Mouse (Mus musculus) MEL (cell line): ENCODE data around the gene Apopt1. TPM values are rescaled to one million over a fixed set of nuclear protein-coding genes. Genes with fewer than 3 reads are reported as not detected.

ENCODE experiments used
- DNase-seq: peaks from one replicate; pipeline ENCODE4 v3.0.0; 2011; ENCODE audit warnings: low read depth, low spot score
- H3K27ac ChIP-seq: 2 replicates; pipeline ENCODE4 v1.5.1; 2012; ENCODE audit warnings: low read depth, mild to moderate bottlenecking, control low read depth, low read length, moderate library complexity; ENCODE audit not compliant: control insufficient read depth
- H3K27me3 ChIP-seq, 2 experiments: fragments of 150-350 bp in 1 of 2; sonication (generic) in 1 of 2; 2 replicates each; pipeline ENCODE4 v1.6.1; 2012; ENCODE audit warnings: low read length in 2 of 2, mild to moderate bottlenecking in 2 of 2, improper control_type of control experiment in 1 of 2, moderate library complexity in 1 of 2; ENCODE audit not compliant: insufficient read depth in 2 of 2, control insufficient read depth in 1 of 2
- H3K36me3 ChIP-seq, 2 experiments: 2 replicates each; pipeline ENCODE4 v1.6.1; 2012 to 2014; ENCODE audit warnings: low read length in 2 of 2, improper control_type of control experiment in 1 of 2, inconsistent platforms in 1 of 2, mild to moderate bottlenecking in 1 of 2; ENCODE audit not compliant: insufficient read depth in 2 of 2, control insufficient read depth in 1 of 2
- H3K4me1 ChIP-seq, 2 experiments: fragments of 150-350 bp in 1 of 2; sonication (generic) in 1 of 2; 2 replicates each; pipeline ENCODE4 v1.6.1; 2012; ENCODE audit warnings: low read length in 2 of 2, improper control_type of control experiment in 1 of 2, mild to moderate bottlenecking in 1 of 2; ENCODE audit not compliant: insufficient read depth in 2 of 2, control insufficient read depth in 1 of 2
- H3K4me3 ChIP-seq, 2 experiments: fragments of 150-350 bp in 1 of 2; sonication (generic) in 1 of 2; 2 replicates each; pipeline ENCODE4 v1.5.1; 2012; ENCODE audit warnings: low read depth in 2 of 2, low read length in 2 of 2, mild to moderate bottlenecking in 2 of 2, moderate library complexity in 2 of 2, control low read depth in 1 of 2, improper control_type of control experiment in 1 of 2; ENCODE audit not compliant: control insufficient read depth in 1 of 2, insufficient read depth in 1 of 2
- H3K79me2 ChIP-seq: 2 replicates; pipeline ENCODE4 v1.6.1; 2012; ENCODE audit warnings: mild to moderate bottlenecking, low read length, moderate library complexity; ENCODE audit not compliant: control insufficient read depth, poor library complexity, insufficient read depth
- H3K9ac ChIP-seq: 2 replicates; pipeline ENCODE4 v1.6.1; 2012; ENCODE audit warnings: low read depth, mild to moderate bottlenecking, control low read depth, low read length, moderate library complexity; ENCODE audit not compliant: control insufficient read depth, poor library complexity, severe bottlenecking
- H3K9me3 ChIP-seq: fragments of 150-350 bp; sonication (generic); replicated peaks from 2 replicates; pipeline ENCODE4 v1.6.1; 2012; ENCODE audit warnings: mild to moderate bottlenecking, low read length, improper control_type of control experiment, moderate library complexity; ENCODE audit not compliant: insufficient read depth
- BHLHE40 ChIP-seq: IDR thresholded peaks from 2 replicates; pipeline ENCODE4 v1.6.1; 2012; ENCODE audit warnings: low read depth, mild to moderate bottlenecking, inconsistent platforms, low read length, improper control_type of control experiment, borderline replicate concordance
- CHD1 ChIP-seq: IDR thresholded peaks from 2 replicates; pipeline ENCODE4 v1.6.1; 2012; ENCODE audit warnings: low read depth, mild to moderate bottlenecking, inconsistent platforms, low read length, improper control_type of control experiment
- CTCF ChIP-seq, 3 experiments: IDR thresholded peaks in 2 of 3; conservative IDR thresholded peaks in 1 of 3; 2 replicates each; pipeline ENCODE4 v1.5.1; 2011 to 2012; ENCODE audit warnings: low read length in 3 of 3, low read depth in 2 of 3, mild to moderate bottlenecking in 2 of 3, improper control_type of control experiment in 1 of 3, inconsistent platforms in 1 of 3, mixed read lengths in 1 of 3, moderate library complexity in 1 of 3; ENCODE audit not compliant: control insufficient read depth in 1 of 3, insufficient read depth in 1 of 3, poor library complexity in 1 of 3, severe bottlenecking in 1 of 3
- ELF1 ChIP-seq: IDR thresholded peaks from 2 replicates; pipeline ENCODE4 v1.6.1; 2014; ENCODE audit warnings: low read depth, mild to moderate bottlenecking, inconsistent platforms, low read length, improper control_type of control experiment, moderate library complexity
- JUND ChIP-seq: IDR thresholded peaks from 2 replicates; pipeline ENCODE4 v1.6.1; 2011; ENCODE audit warnings: low read depth, mild to moderate bottlenecking, improper control_type of control experiment, low read length
- KAT2A ChIP-seq: conservative IDR thresholded peaks from 2 replicates; pipeline ENCODE4 v1.6.1; 2012; ENCODE audit warnings: low read depth, low read length, improper control_type of control experiment, inconsistent platforms
- MAFK ChIP-seq: IDR thresholded peaks from 2 replicates; pipeline ENCODE4 v1.6.1; 2011; ENCODE audit warnings: low read depth, mild to moderate bottlenecking, low read length, improper control_type of control experiment, borderline replicate concordance
- NELFE ChIP-seq: IDR thresholded peaks from 2 replicates; pipeline ENCODE4 v1.6.1; 2011; ENCODE audit warnings: low read depth, low read length, improper control_type of control experiment
- POLR2AphosphoS2 ChIP-seq: IDR thresholded peaks from 2 replicates; pipeline ENCODE4 v1.6.1; 2011; ENCODE audit warnings: low read length, improper control_type of control experiment
- RAD21 ChIP-seq: IDR thresholded peaks from 2 replicates; pipeline ENCODE4 v1.6.1; 2011; ENCODE audit warnings: mild to moderate bottlenecking, low read depth, low read length, improper control_type of control experiment
- SIN3A ChIP-seq: IDR thresholded peaks from 2 replicates; pipeline ENCODE4 v1.6.1; 2012; ENCODE audit warnings: low read length, improper control_type of control experiment, inconsistent platforms
- ZC3H11A ChIP-seq: IDR thresholded peaks from 2 replicates; pipeline ENCODE4 v1.6.1; 2012; ENCODE audit warnings: low read depth, mild to moderate bottlenecking, inconsistent platforms, low read length, improper control_type of control experiment
- polyA plus RNA-seq, 2 experiments: library from polyadenylated mRNA; stranded (reverse) in 1 of 2; unstranded in 1 of 2; fragments of >175 nt in 1 of 2; fragments of >200 nt in 1 of 2; gene quantifications; 2 replicates each; pipeline versions ENCODE4 v1.2.1 to v1.2.4; 2012; ENCODE audit warnings: low replicate concordance in 2 of 2, low read depth in 1 of 2; ENCODE audit not compliant: insufficient read length in 2 of 2, insufficient read depth in 1 of 2, missing spikeins in 1 of 2
- total RNA-seq: library from RNA; depleted of rRNA; stranded (reverse); fragments of 300-350 nt; gene quantifications from 2 replicates; pipeline ENCODE4 v1.2.3, GENCODE M21; 2012

The Apopt1 gene
- total and polyA plus RNA-seq, 3 experiments = 25.7 to 46.5 TPM; not detected in 1

- H3K27me3 ChIP-seq = no peaks in the 10 kb centered on the region
- no peak for TF ChIP-seq POLR2AphosphoS2
- TF ChIP-seq CHD1 = no peak
- TF ChIP-seq SIN3A = no peak
- no peak for TF ChIP-seq BHLHE40
- TF ChIP-seq NELFE = no peak
- TF ChIP-seq ZC3H11A = no peak
- TF ChIP-seq, all 39 proteins: peak for 0
- Histone ChIP-seq H3K36me3 (peaks cover 0 to 15% of the 10 kb centered on the region in 2 experiments; a peak in 2 of 4 replicates), H3K9me3 (no peaks in the 10 kb centered on the region), H3K4me1 (peaks cover 14 to 33% of the 10 kb centered on the region in 2 experiments), H3K27ac (no peak overlapping the region), H3K9ac (no peak overlapping the region), H3K4me3 (no peak overlapping the region), H3K79me2 (no peaks in the 10 kb centered on the region)
- DNase-seq = no peak
These were observed 34.4 kb downstream of the Apopt1 start for GRCm38 (mm10) chr12:111747421-111747820.

DNA sequence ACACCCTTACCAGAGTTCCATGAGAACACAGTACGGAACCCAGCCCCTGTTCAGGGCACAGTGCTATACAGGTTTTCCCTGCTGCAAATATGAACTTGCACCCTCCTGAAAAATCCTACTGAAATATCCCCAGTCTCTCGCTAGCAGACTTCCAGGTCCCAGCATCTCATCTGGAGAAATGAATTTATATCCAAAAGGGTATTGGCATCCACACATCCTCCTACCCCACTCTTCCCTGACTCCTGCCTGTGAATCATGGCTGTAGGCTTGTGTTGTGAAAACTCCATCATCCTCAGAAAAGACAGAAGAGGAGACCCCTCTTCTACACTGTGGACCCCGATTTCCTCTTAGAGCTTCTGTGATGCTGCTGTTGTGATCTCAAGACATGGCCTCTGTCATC, 37.7 kb downstream of the Apopt1 start:
- Histone ChIP-seq H3K36me3 (peaks cover 0 to 11% of the 10 kb centered on the region in 2 experiments; a peak in 2 of 4 replicates), H3K9ac (no peak overlapping the region), H3K79me2 (no peaks in the 10 kb centered on the region), H3K4me1 (peaks cover 5 to 21% of the 10 kb centered on the region in 2 experiments), H3K9me3 (no peaks in the 10 kb centered on the region), H3K27ac (no peak overlapping the region), H3K4me3 (no peak overlapping the region), H3K27me3 (no peaks in the 10 kb centered on the region)
- TF ChIP-seq KAT2A (no peak), JUND (no peak), MAFK (no peak)
- DNase-seq = no peak

- no peak overlapping the region for H3K4me3 ChIP-seq
- peaks cover 2 to 12% of the 10 kb centered on the region in 2 experiments for H3K4me1 ChIP-seq
- DNase-seq = no peak
- H3K27ac ChIP-seq = no peak overlapping the region
- H3K9me3 ChIP-seq = no peaks in the 10 kb centered on the region
- peaks cover 0 to 6% of the 10 kb centered on the region in 2 experiments; a peak in 2 of 4 replicates for H3K36me3 ChIP-seq
- no peaks in the 10 kb centered on the region for H3K79me2 ChIP-seq
- no peak overlapping the region for H3K9ac ChIP-seq
- TF ChIP-seq CHD1 (no peak), RAD21 (no peak), ELF1 (no peak), ZC3H11A (no peak), CTCF (IDR thresholded peaks at IDR 0.05 in 2 of 3, conservative IDR thresholded peaks at IDR 0.05 in 1 of 3; ENCODE audit: control insufficient read depth in 1 of 3, insufficient read depth in 1 of 3, low read depth in 2 of 3, low read length in 3 of 3, poor library complexity in 1 of 3, severe bottlenecking in 1 of 3) (no peak)
- TF ChIP-seq, all 39 proteins: peak for 0
- H3K27me3 ChIP-seq = no peaks in the 10 kb centered on the region
These were observed 39.4 kb downstream of the Apopt1 start for GRCm38 (mm10) chr12:111752491-111752890.
